Mouse (Mus musculus) sigmoid colon, adult 10 weeks (tissue): ENCODE data around the gene Hpse2. TPM values are rescaled to one million over a fixed set of nuclear protein-coding genes. Genes with fewer than 3 reads are reported as not detected.

Source experiments
- polyA plus RNA-seq: library from polyadenylated mRNA; stranded (reverse); fragments of 350-450 nt; fragmentation: Illumina TruSeq; extraction: RNeasy Lipid Tissue Mini Kit (QIAGEN cat#74804); gene quantifications from one replicate; pipeline ENCODE4 v1.2.3, GENCODE M21; 2014; ENCODE audit warnings: low read depth, low replicate concordance

Gene Hpse2
- 0.13 TPM for polyA plus RNA-seq

DNA sequence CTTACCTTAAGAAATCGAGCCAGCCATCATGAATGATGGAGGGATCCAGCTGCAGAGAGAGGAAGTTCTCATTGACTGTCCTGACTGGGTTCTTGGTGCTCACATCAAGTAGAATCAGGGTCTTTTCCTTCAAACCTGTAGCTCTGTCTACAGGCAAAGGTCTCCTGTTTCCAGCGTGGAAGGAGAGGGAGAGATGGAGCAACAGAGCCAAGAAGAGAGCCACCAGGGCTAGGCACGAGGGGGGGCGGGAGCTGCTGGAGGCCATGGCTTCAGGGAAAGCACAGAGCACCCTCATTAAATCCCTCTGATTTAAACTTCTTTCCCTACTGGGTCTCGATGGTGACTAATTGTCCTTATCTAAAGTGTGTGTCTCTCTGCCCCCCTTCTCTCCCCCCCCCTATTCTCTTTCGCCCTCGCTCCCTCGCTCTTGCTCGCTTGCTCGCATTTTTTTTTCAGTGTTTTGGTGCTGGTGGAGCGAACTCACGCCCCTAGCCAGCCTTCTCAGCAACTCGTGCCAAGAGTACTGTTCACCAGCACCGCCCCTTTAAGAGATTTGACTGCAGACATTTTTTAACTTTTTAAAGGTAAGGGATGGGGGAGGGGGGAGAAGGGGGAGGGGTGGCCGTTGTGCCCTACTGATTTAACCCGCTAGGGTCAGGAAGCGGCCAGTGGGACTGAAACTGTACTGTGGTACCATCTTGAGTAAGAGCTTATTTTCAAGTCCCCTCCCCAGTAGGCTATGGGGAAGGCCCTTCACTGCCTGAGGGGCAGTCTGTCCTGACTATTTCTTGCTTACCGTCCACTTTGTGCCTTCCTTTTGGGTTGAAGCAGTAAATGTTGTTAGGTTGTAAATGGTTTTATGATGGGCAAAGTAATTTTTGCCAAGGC, at the start of gene Hpse2:
Gene Hpse2, minus strand, starts transcription at position 339 of the 888 bp plus-strand sequence.

DNA sequence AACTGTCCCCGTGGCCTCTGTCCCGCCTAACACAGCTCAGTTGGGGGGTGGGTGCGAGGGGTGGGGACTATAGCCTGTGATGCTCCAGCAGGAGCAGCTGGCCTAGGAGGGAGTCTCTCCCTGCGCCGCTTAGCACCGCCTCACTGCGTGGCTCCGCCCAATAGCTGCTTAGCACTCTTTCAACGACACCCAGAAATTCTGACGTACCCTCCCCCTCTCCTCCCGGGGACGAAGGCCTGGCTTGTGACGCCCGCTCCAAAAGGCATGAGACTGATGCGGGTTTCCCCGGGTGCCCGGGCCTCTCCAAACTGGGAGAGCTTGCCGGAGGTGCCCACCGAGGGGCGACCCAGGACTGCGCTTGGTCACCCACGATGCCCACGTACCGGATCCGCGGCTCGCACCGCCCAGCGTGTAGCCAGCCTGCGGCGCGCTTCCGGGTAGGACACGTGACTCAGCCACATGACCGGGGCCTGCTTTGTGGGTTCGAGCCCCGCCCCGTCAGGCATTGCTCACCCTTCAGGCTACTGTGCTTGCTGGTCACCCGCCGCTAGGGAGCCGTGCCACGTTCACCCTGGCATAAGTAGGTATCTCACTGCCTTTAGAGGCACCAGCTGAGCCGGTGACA, 608.5 kb downstream of the Hpse2 start, which contains the start of gene Hps1:
Gene Hps1, minus strand, starts transcription at position 448 of the 625 bp plus-strand sequence.

DNA sequence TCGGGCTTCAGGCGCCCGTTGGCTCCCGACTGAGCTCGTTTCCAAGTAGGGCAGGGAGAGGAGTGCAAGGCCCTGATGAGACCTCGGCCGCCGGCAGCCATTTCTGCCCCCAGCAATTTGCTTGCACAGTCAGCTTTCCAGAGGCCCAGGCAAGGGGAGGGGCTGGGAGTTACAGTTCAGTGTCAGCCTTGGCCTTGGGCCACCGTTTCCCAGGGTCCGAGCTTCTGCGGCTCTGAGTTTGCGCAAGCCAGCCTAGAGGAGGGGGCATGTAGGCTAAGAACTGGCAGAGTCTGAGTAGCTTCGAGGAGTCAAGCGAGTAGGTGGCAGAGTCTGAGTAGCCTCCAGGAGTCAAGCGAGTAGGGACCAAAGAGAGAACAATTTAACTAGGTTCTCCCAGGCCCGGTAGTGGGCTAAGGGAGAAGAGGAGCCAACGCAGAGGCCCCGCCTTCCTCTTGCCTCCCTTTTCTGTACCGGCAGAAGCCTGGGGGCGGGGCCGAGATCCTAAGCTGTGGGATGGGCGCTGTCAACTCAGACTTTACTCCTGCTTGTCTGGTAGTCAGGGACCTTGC, 635.7 kb downstream of the Hpse2 start, which contains the start of gene Pyroxd2:
Gene Pyroxd2, minus strand, starts transcription at position 413 of the 569 bp plus-strand sequence.

Other genes starting within 250 kb of the Hpse2 start
- 0.88 TPM for gene Cnnm1, start 52.1 kb upstream of the Hpse2 start, polyA plus RNA-seq
- gene Got1, start 136.2 kb upstream of the Hpse2 start, polyA plus RNA-seq: 7.0 TPM
- 1.2 TPM for gene Nkx2-3, start 224.0 kb upstream of the Hpse2 start, polyA plus RNA-seq